In genomic region chr14:22998906-22999305, GRCm38 (mm10) we compare ENCODE assay signal across 14 mouse cellular contexts.
"Had no signal": no experiment of that assay in that cellular context is flagged by ENCODE, and none has a peak within 500 bp of the region (broad histone marks: within the 10 kb centered on the region; RNA-seq: fewer than 3 reads in every experiment).

No protein-coding gene starts in this region.

- DNase-seq: gastrocnemius, postnatal 14 days; gastrocnemius, postnatal 36 days; heart, adult 11 months; heart, adult 2 months; heart, postnatal 14 days; heart, postnatal 36 days; kidney, adult 11 months; kidney, adult 2 months; kidney, adult 9 months; kidney, postnatal 14 days; kidney, postnatal 36 days; layer of hippocampus, adult 9-11 months; layer of hippocampus, postnatal 36 days; left cerebral cortex, postnatal 4 days had no signal
